Mouse (Mus musculus): ENCODE data around the gene 2310061I04Rik. TPM values are rescaled to one million over a fixed set of nuclear protein-coding genes. Genes with fewer than 3 reads are reported as not detected.

Gene 2310061I04Rik
- 17.2 to 24.2 TPM (median 21.6 TPM) in 4 replicates for total RNA-seq (2023)

DNA sequence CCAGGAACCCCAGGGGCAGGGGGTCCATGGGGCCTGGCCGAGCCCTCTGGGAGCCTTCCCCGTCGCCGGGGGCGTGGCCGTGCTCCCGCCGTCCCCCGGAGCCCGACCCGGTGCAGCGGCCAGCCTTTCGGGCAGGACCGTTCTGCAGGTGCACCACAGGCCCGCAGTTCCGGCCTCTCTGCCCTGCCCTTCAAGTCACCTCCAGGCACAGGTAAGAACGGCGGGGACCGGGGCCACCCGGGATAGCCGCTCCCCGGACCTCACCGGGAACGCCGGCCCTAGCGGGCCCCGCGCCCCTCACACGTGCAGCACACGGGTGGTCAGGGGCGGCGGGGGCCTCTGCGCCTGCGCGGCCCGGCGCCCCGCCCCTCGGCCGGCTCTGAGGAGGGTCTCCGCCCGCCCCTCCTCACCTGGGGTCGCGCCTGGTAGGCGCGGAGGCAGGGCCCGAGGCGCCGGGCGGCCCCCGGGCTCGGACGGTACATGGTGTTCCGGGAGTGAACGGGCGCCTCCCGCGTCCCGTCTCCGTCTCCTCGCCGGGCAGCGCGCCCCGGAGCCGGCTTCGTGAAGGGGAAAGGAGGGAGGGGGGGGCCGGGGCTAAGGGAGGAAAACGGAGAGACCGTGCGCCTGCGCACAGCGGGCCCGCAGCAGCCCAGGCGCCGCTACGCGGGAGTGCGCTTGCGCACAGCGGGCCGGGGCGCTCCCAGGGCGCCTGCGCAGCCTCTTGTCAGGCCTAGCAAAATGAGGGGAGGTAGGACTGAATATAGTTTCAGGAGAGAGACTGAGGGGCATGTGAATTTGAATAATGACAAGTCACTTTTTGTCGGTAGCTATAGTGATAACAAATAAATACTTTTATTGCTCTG, at the start of gene 2310061I04Rik:
Gene 2310061I04Rik (minus strand): TSS at position 651 of the 863 bp plus-strand sequence.

DNA sequence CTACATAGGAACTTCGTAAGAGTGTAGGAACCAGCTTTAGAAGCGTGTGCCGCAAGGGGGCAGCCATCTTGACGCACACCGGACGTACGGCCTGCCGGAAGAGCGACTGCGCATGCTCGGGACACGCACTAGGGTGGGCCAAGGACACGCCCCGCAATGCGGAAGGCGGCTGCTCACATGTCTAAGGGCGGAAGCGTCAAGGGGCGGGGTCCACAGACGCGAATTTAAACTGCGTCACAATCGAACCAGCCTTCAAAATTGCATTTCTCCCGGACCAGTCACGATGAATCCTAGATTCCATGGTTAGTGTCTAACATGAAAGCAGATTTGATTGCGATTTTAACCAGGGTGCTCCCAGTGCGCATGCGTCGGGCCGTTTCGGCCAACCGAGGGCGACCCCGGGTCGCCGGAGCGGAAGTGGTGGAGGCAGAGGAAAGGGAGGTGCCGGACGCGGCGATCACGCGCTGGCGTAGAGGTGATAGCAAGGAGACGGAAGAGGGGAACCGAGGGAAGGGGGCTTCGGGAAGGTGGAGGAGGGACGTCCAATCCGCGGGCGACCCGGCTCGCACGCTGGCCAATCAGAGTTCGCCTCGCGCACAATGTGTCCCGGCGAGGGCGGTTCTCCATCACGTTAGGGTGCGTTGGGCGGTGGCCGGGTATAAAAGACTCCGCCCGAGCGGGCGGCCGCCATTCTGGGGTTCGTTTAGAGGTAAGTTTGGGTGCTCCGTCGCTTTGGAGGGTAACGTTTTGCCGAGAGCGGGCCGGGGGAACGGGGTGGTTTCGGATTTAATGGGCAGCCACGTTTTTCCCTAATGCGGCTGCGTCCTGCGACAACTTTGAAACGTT, 19.3 kb upstream of the 2310061I04Rik start, which contains the start of the genes Mrps18b and Ppp1r10:
Gene Mrps18b (minus strand): TSS at position 93 of the 846 bp plus-strand sequence.
Gene Ppp1r10 (plus strand): TSS at position 138 of the 846 bp plus-strand sequence.

DNA sequence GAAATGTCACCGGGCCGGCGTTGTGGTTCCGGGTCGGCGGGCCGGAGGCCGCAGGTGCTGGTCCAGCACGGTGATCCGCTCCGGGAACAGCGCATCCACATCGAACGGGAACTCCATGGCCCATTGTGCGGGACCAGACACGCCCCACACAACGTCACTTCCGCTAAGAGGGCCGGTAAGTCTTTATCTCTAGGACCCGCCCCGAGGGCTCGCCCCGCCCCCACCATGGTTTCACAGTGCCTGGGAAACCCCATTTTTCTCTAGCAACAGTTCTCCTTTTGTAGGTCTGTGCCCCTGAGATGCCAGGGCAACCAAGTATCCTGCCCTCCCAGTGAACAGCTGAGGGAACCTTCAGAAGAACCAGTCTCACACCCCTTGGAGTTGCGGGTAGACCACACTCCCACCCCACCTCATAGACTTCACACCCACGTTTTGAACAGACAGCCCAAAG, 12.7 kb upstream of the 2310061I04Rik start, which contains the start of gene Atat1:
Gene Atat1 (minus strand): TSS at position 157 of the 451 bp plus-strand sequence.

GRCm38 (mm10) chr17:35879245-35880057, 17.8 kb downstream of the 2310061I04Rik start, which contains the start of gene Dhx16:
TSS of gene Dhx16 (plus strand) at chr17:35879819.

DNA sequence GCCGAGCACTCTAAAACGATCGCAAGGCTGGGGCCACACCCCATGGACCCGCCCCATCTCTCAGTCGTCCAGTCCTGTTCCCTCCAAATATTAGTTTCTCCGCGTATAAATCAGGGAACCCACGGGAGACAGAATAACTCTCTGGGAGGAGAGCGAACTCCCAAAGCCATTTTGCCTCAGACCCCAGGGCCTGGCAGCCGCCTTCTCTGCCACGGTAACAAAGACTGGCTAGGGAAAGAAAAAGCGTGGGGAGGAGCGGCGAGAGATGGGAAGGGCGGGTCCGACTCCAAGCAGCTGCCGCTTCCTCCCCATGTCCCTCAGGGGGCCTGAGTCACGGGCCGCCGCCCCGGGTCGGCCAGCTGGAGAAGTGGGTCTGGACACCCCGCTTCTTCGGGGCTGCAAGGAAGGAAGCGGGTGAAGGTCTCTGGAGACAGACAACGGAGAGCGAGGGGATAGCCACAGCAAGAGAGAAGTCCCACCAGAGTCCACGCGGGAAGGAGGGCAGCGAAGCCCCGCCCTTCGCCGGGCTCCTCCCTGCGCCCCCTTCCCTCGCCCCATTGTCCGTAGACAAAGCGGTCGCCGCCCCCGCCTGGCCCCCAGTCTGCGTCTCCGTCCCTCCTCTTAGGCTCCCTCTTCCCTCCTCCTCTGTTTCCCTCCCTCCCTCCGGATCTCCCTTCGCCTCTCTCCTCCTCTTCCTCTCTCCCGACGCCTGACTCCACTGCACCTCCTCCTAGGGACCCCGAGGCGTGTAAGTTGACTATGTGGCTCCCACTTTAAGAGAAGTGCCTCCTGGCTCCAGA, 31.6 kb downstream of the 2310061I04Rik start, which contains the start of gene Ppp1r18:
Gene Ppp1r18 (plus strand): TSS at position 113 of the 800 bp plus-strand sequence.

DNA sequence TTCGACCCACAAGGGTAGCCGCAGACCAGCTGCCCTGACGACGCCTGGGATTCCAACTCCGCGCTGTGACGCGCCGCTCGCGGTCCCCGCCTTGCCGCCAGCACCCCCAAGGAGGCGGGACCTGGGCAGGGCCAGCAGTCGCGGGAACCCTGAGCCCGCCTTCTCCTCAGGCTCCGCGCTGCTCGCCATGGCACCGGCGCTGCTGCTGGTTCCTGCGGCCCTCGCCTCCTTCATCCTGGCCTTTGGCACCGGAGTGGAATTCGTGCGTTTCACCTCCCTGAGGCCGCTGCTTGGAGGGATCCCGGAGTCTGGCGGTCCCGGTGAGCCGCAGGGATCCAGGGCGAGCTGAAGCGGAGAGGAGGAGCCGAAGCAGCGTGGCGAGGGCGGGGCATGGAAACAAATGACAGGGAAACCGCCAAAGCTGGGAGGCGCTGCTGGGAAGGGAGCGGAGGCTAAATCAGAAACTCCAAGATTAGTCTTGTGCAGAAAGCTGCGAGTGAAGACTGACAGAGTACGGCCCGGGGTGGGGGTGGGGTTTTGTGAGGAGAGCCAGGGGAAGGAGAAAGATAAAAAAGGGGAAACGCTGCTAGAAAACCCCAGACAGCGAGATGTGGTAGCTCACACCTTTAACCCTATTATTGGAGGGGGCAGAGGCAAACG, 35.9 kb downstream of the 2310061I04Rik start, which contains the start of gene Nrm:
Gene Nrm (plus strand): TSS at position 121 of the 660 bp plus-strand sequence.

Other genes starting within 250 kb of the 2310061I04Rik start
- 37.0 to 55.6 TPM (median 43.5 TPM) in 4 replicates for gene Vars2, start 229.8 kb downstream of the 2310061I04Rik start, total RNA-seq (2023)
- gene Gtf2h4, start 223.7 kb downstream of the 2310061I04Rik start, total RNA-seq (2023): 15.9 to 21.1 TPM (median 19.1 TPM) in 4 replicates
- gene Ddr1, start 192.8 kb downstream of the 2310061I04Rik start, total RNA-seq (2023): 0.16 to 0.39 TPM in 2 of 4 replicates, not detected in the others
- 0.52 to 1.1 TPM (median 1.0 TPM) in 3 of 4 replicates, not detected in the other for gene Ier3, start 75.7 kb downstream of the 2310061I04Rik start, total RNA-seq (2023)
- 18.3 to 24.9 TPM (median 22.1 TPM) in 4 replicates for gene Flot1, start 74.2 kb downstream of the 2310061I04Rik start, total RNA-seq (2023)
- gene Tubb5, start 59.1 kb downstream of the 2310061I04Rik start, total RNA-seq (2023): 236 to 254 TPM (median 249 TPM) in 4 replicates
- gene Mdc1, start 55.9 kb downstream of the 2310061I04Rik start, total RNA-seq (2023): 73.0 to 81.1 TPM (median 79.2 TPM) in 4 replicates
- gene Nrm, start 36.1 kb downstream of the 2310061I04Rik start, total RNA-seq (2023): 85.5 to 100 TPM (median 88.6 TPM) in 4 replicates
- gene Ppp1r18, start 31.8 kb downstream of the 2310061I04Rik start, total RNA-seq (2023): 217 to 232 TPM (median 222 TPM) in 4 replicates
- gene Dhx16, start 17.6 kb downstream of the 2310061I04Rik start, total RNA-seq (2023): 104 to 117 TPM (median 107 TPM) in 4 replicates
- 17.1 to 19.0 TPM (median 18.1 TPM) in 4 replicates for gene Atat1, start 12.6 kb upstream of the 2310061I04Rik start, total RNA-seq (2023)
- 66.6 to 75.4 TPM (median 71.1 TPM) in 4 replicates for gene Mrps18b, start 19.0 kb upstream of the 2310061I04Rik start, total RNA-seq (2023)
- gene Ppp1r10, start 19.0 kb upstream of the 2310061I04Rik start, total RNA-seq (2023): 169 to 183 TPM (median 172 TPM) in 4 replicates
- gene Abcf1, start 72.3 kb upstream of the 2310061I04Rik start, total RNA-seq (2023): 110 to 126 TPM (median 118 TPM) in 4 replicates
- 74.4 to 96.2 TPM (median 83.1 TPM) in 4 replicates for gene Gnl1, start 82.4 kb upstream of the 2310061I04Rik start, total RNA-seq (2023)
- 76.5 to 103 TPM (median 82.0 TPM) in 4 replicates for gene Prr3, start 82.8 kb upstream of the 2310061I04Rik start, total RNA-seq (2023)
- 41.0 to 45.3 TPM (median 43.3 TPM) in 4 replicates for gene H2-T24, start 123.1 kb upstream of the 2310061I04Rik start, total RNA-seq (2023)
- gene H2-T23, start 135.4 kb upstream of the 2310061I04Rik start, total RNA-seq (2023): 309 to 351 TPM (median 339 TPM) in 4 replicates
- gene H2-T22, start 145.3 kb upstream of the 2310061I04Rik start, total RNA-seq (2023): 79.2 to 84.9 TPM (median 81.8 TPM) in 4 replicates
- 0.43 to 0.78 TPM in 2 of 4 replicates, not detected in the others for gene Gm6034, start 145.5 kb upstream of the 2310061I04Rik start, total RNA-seq (2023)
- gene Gm11127, start 160.9 kb upstream of the 2310061I04Rik start, total RNA-seq (2023): 60.5 to 70.0 TPM (median 65.9 TPM) in 4 replicates
- gene Gm19684, start 224.2 kb upstream of the 2310061I04Rik start, total RNA-seq (2023): 1.6 to 2.8 TPM (median 1.8 TPM) in 4 replicates
- 12.8 to 20.3 TPM (median 16.2 TPM) in 4 replicates for gene Gm7030, start 232.0 kb upstream of the 2310061I04Rik start, total RNA-seq (2023)